8 mouse cellular contexts compared by ENCODE assay signal in the genomic region with DNA sequence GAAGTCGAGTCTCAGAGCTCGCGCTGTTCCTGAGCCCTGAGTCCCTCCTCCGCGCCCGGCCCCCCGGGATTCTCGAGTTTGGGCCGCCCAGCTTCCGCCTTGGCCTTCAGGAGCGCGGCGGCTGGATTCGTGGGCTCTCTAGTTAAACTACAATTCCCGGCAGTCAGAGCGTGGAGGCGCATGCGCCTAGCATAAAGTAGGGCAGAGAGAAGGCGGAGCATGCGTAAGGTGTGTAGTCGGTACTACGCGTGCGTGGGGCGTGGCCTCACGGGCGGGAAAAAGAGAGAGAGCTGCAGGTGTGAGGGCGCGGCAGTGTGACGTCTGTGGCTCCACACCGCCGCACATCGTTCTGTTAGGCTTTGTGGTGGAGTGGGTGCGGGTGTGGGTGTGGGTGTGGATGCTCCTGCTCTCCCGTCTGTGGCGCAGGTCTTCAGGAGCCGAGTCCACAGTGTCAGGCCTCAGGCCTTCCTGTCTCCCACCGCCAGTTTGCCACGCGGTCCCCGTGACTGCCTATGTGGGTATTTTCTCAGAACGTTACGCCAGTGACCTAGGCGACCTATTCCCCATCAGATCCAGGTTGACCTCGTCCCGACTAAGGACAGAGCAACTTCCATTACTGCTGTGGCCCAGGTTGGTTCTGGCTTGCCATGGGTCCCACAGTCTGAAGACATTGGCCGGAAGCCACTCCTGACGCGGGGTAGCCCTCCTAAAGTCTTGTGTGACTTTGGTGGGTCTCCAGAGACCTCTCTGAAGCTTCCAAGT. TPM values are rescaled to one million over a fixed set of nuclear protein-coding genes. Genes with fewer than 3 reads are reported as not detected.
DNase-seq lines count a peak whose midpoint lies in the region; ATAC-seq lines count a peak whose summit lies in the region.

Gene Cc2d1a, minus strand, starts transcription at position 168 of the 762 bp plus-strand sequence.
Gene 4930432K21Rik, plus strand, starts transcription at position 257 of the 762 bp plus-strand sequence.

- DNase-seq in CD4-positive, CD25-positive, alpha-beta regulatory T cell, adult 2 months (ENCODE audit: low read depth, low spot score) = peak; percentile 98
- DNase-seq in c-Kit-negative CD71-positive TER-119-positive erythroid progenitor cells, embryonic 14.5 days (ENCODE audit: low read depth, low spot score) = peak; percentile 87
- DNase-seq in fibroblast of lung, adult 2 months (ENCODE audit: low read depth) = peak; percentile 85
- DNase-seq in kidney, postnatal 14 days = peak; percentile 97
- DNase-seq in liver, embryonic 13.5 days = peak; percentile 90
- DNase-seq in neural tube, embryonic 10.5 days (ENCODE audit: extremely low spot score, low spot score) = peak; percentile 85

- H3K27me3 ChIP-seq in heart, embryonic 14.5 days (ENCODE audit: control insufficient read depth, insufficient read depth, low read length) = no peaks in the 10 kb centered on the region
- H3K27me3 ChIP-seq in liver, embryonic 13.5 days = no peaks in the 10 kb centered on the region
- H3K27me3 ChIP-seq in stomach, embryonic 16.5 days (ENCODE audit: control insufficient read depth, insufficient read depth, low read length) = no peaks in the 10 kb centered on the region

- H3K36me3 ChIP-seq in heart, embryonic 14.5 days (ENCODE audit: control insufficient read depth, insufficient read depth, low read length) = peaks cover 23% of the 10 kb centered on the region
- peaks cover 13% of the 10 kb centered on the region for H3K36me3 ChIP-seq in liver, embryonic 13.5 days
- H3K36me3 ChIP-seq in stomach, embryonic 16.5 days (ENCODE audit: control insufficient read depth, insufficient read depth, low read length) = peaks cover 13% of the 10 kb centered on the region; the same call in 1 of the 2 replicates

- peak within 1 kb of the TSS; percentile 75 for H3K9ac ChIP-seq in heart, embryonic 14.5 days (ENCODE audit: low read length)
- peak within 1 kb of the TSS; percentile 79 for H3K9ac ChIP-seq in liver, embryonic 13.5 days
- H3K9ac ChIP-seq in stomach, embryonic 16.5 days (ENCODE audit: low read length) = peak within 1 kb of the TSS; percentile 85

- peak within 1 kb of the TSS; percentile 85 for H3K4me2 ChIP-seq in heart, embryonic 14.5 days (ENCODE audit: low read length)
- peak within 1 kb of the TSS; percentile 89 for H3K4me2 ChIP-seq in liver, embryonic 13.5 days
- peak within 1 kb of the TSS; percentile 64 for H3K4me2 ChIP-seq in stomach, embryonic 16.5 days (ENCODE audit: low read depth, low read length)

- H3K9me3 ChIP-seq in heart, embryonic 14.5 days (ENCODE audit: control insufficient read depth, low read length) = no peaks in the 10 kb centered on the region
- H3K9me3 ChIP-seq in liver, embryonic 13.5 days (replicated peaks) = no peaks in the 10 kb centered on the region
- no peaks in the 10 kb centered on the region for H3K9me3 ChIP-seq in stomach, embryonic 16.5 days (replicated peaks; ENCODE audit: control insufficient read depth, low read length)

- ATAC-seq in heart, embryonic 14.5 days (ENCODE audit: insufficient number of reproducible peaks, insufficient read depth, low FRiP score, low read depth) = peak; percentile 85
- ATAC-seq in liver, embryonic 13.5 days (ENCODE audit: low read depth) = peak; percentile 92
- ATAC-seq in stomach, embryonic 16.5 days (ENCODE audit: insufficient read depth, low FRiP score) = peak; percentile 97

- 15% methylated on average over 49 of the region's 49 CpGs for WGBS in heart, embryonic 14.5 days
- 15% methylated on average over 49 of the region's 49 CpGs for WGBS in liver, embryonic 13.5 days (ENCODE audit: insufficient replicate concordance)
- 11% methylated on average over 49 of the region's 49 CpGs for WGBS in stomach, embryonic 16.5 days

- H3K27ac ChIP-seq in heart, embryonic 14.5 days (replicated peaks in 1 of 2; ENCODE audit: control insufficient read depth in 1 of 2, insufficient read depth in 1 of 2, low read depth in 2 of 2, low read length in 2 of 2) = no peak within 1 kb of the TSS
- peak within 1 kb of the TSS; percentile 19; the same call in 1 of the 2 replicates for H3K27ac ChIP-seq in liver, embryonic 13.5 days
- peak within 1 kb of the TSS; percentile 91 for H3K27ac ChIP-seq in stomach, embryonic 16.5 days (ENCODE audit: low read length)

- peak within 1 kb of the TSS; percentile 49 to 59 for H3K4me3 ChIP-seq in heart, embryonic 14.5 days (ENCODE audit: control insufficient read depth in 1 of 2, insufficient read depth in 1 of 2, low read depth in 1 of 2, low read length in 2 of 2)
- peak within 1 kb of the TSS; percentile 73 for H3K4me3 ChIP-seq in liver, embryonic 13.5 days (replicated peaks)
- peak within 1 kb of the TSS; percentile 70 for H3K4me3 ChIP-seq in stomach, embryonic 16.5 days (replicated peaks; ENCODE audit: low read length)

- H3K4me1 ChIP-seq in heart, embryonic 14.5 days (ENCODE audit: control insufficient read depth in 2 of 2, insufficient read depth in 2 of 2, low read length in 2 of 2) = peaks cover 8 to 14% of the 10 kb centered on the region in 2 experiments; a peak in 3 of 4 replicates
- peaks cover 33% of the 10 kb centered on the region for H3K4me1 ChIP-seq in liver, embryonic 13.5 days (replicated peaks)
- H3K4me1 ChIP-seq in stomach, embryonic 16.5 days (ENCODE audit: control insufficient read depth, insufficient read depth, low read length) = peaks cover 15% of the 10 kb centered on the region

RNA-seq across cellular contexts. Expression of gene Cc2d1a, which starts in this region (rescaled TPM):
- 9.3 and 11.8 TPM in 2 replicates for polyA plus RNA-seq in heart, embryonic 14.5 days (2014; fragmentation: Nextera tagmentation; extraction: Ambion mirVana)
- 5.4 and 6.2 TPM in 2 replicates for polyA plus RNA-seq in liver, embryonic 13.5 days (2015; fragmentation: Nextera tagmentation; extraction: Ambion mirVana)
- 25.5 and 25.7 TPM in 2 replicates for polyA plus RNA-seq in stomach, embryonic 16.5 days (2015; fragmentation: Nextera tagmentation; extraction: Ambion mirVana)

RNA-seq across cellular contexts. Expression of gene 4930432K21Rik, which starts in this region (rescaled TPM):
- 0.43 and 0.63 TPM in 2 replicates for polyA plus RNA-seq in heart, embryonic 14.5 days (2014; fragmentation: Nextera tagmentation; extraction: Ambion mirVana)
- polyA plus RNA-seq in liver, embryonic 13.5 days (2015; fragmentation: Nextera tagmentation; extraction: Ambion mirVana) = 0.13 and 0.25 TPM in 2 replicates
- polyA plus RNA-seq in stomach, embryonic 16.5 days (2015; fragmentation: Nextera tagmentation; extraction: Ambion mirVana) = 1.0 and 1.1 TPM in 2 replicates

Comparison
In these comparisons a context has a peak if more than half of its experiments do, and no peak if none do; other contexts are left out.
1. H3K27ac ChIP-seq: peak in liver, embryonic 13.5 days (single experiment) and stomach, embryonic 16.5 days (single experiment); none in heart, embryonic 14.5 days (0 of 2).
2. Peak in every context shown above with its lines, with median percentiles within 50 percentile points of each other: DNase-seq, ATAC-seq, H3K4me2 ChIP-seq, H3K4me3 ChIP-seq and H3K9ac ChIP-seq.